Mouse (Mus musculus) inflammation-experienced regulatory T-cells (primary cell): ENCODE measurements around the gene Olfr472. TPM values are rescaled to one million over a fixed set of nuclear protein-coding genes. Genes with fewer than 3 reads are reported as not detected.

ENCODE experiments used
- polyA plus RNA-seq, 2 experiments: library from polyadenylated mRNA; unstranded; fragments of 100-300 nt; shearing (Covaris generic); gene quantifications; one replicate each; pipeline ENCODE4 v1.2.1; 2017

Olfr472 gene
- under 1 TPM; 0.07 to 0.23 TPM for polyA plus RNA-seq

GRCm38 (mm10) chr7:107897602-107898001 is at the start of gene Olfr472:
TSS of gene Olfr472 (plus strand) at chr7:107897902.

GRCm38 (mm10) chr7:107930146-107930545 is 32.4 kb downstream of the Olfr472 start, which contains the start of gene Olfr473:
TSS of gene Olfr473 (plus strand) at chr7:107930446.

GRCm38 (mm10) chr7:107954343-107954742 is 56.6 kb downstream of the Olfr472 start, which contains the start of gene Olfr474:
TSS of gene Olfr474 (plus strand) at chr7:107954643.

Other genes starting within 250 kb of the Olfr472 start
- under 1 TPM; 0.31 to 0.56 TPM for gene Cyb5r2, start 139.9 kb upstream of the Olfr472 start, polyA plus RNA-seq
- not detected for gene Ovch2, start 96.7 kb upstream of the Olfr472 start, polyA plus RNA-seq
- gene Olfr467, start 85.6 kb upstream of the Olfr472 start, polyA plus RNA-seq, result not detected
- not detected for gene Olfr469, start 72.4 kb upstream of the Olfr472 start, polyA plus RNA-seq
- gene Olfr470, start 50.4 kb upstream of the Olfr472 start, polyA plus RNA-seq, result not detected
- gene Olfr473, start 32.5 kb downstream of the Olfr472 start, polyA plus RNA-seq, result not detected
- gene Olfr474, start 56.7 kb downstream of the Olfr472 start, polyA plus RNA-seq, result not detected
- not detected for gene Olfr476, start 66.9 kb downstream of the Olfr472 start, polyA plus RNA-seq
- gene Olfr477, start 88.8 kb downstream of the Olfr472 start, polyA plus RNA-seq, result under 1 TPM in 1 of 2 experiments, not detected in 1; 0.10 TPM
- gene Olfr478, start 136.1 kb downstream of the Olfr472 start, polyA plus RNA-seq, result not detected
- gene Olfr479, start 152.8 kb downstream of the Olfr472 start, polyA plus RNA-seq, result not detected
- gene Olfr480, start 169.4 kb downstream of the Olfr472 start, polyA plus RNA-seq, result not detected
- gene Olfr481, start 182.0 kb downstream of the Olfr472 start, polyA plus RNA-seq, result under 1 TPM; 0.13 to 0.95 TPM
- 1 to 10 TPM in 1 of 2 experiments, under 1 TPM in 1; 0.14 to 1.3 TPM for gene Olfr482, start 199.7 kb downstream of the Olfr472 start, polyA plus RNA-seq
- under 1 TPM in 1 of 2 experiments, not detected in 1; 0.30 TPM for gene Olfr483, start 202.9 kb downstream of the Olfr472 start, polyA plus RNA-seq
- gene Olfr484, start 229.5 kb downstream of the Olfr472 start, polyA plus RNA-seq, result not detected